Mouse (Mus musculus) retina, embryonic 14.5 days (tissue): ENCODE data around the gene Olfr478.
"Not testable (repeated sequence)": the region's sequence is repeated elsewhere in the genome, so short reads cannot be mapped to it uniquely, and the experiment has no call there.

ENCODE experiments used
- DNase-seq: peaks from one replicate; pipeline ENCODE4 v3.0.0-alpha.2; 2015; ENCODE audit warnings: low spot score

The Olfr478 gene

GRCm38 (mm10) chr7:108033889-108034288 is at the start of gene Olfr478:
Gene Olfr478, minus strand, starts transcription at chr7:108033989.
- DNase-seq: no peak

GRCm38 (mm10) chr7:108079555-108079954 is 45.8 kb upstream of the Olfr478 start, which contains the start of gene Olfr481:
Gene Olfr481, plus strand, starts transcription at chr7:108079855.
- DNase-seq: no peak

GRCm38 (mm10) chr7:108067246-108067645 is 33.5 kb upstream of the Olfr478 start, which contains the start of gene Olfr480:
Gene Olfr480, minus strand, starts transcription at chr7:108067346.
- no peak for DNase-seq

GRCm38 (mm10) chr7:108050393-108050792 is 16.6 kb upstream of the Olfr478 start, which contains the start of gene Olfr479:
Gene Olfr479, plus strand, starts transcription at chr7:108050693.
- no peak for DNase-seq

GRCm38 (mm10) chr7:108014256-108014655 is 19.5 kb downstream of the Olfr478 start:
- not testable (repeated sequence) for DNase-seq

GRCm38 (mm10) chr7:107986393-107986792 is 47.4 kb downstream of the Olfr478 start, which contains the start of gene Olfr477:
Gene Olfr477, plus strand, starts transcription at chr7:107986693.
- DNase-seq: no peak
